Mouse (Mus musculus) cerebellum, adult 8-10 months (tissue): Measurements from ENCODE around the gene Pole3.
"Not testable (repeated sequence)": the region's sequence is repeated elsewhere in the genome, so short reads cannot be mapped to it uniquely, and the experiment has no call there.

Source experiments
- DNase-seq: peaks from one replicate; pipeline ENCODE4 v3.0.0; 2022

The Pole3 gene

GRCm38 (mm10) chr4:62485450-62486161 is 39.3 kb downstream of the Pole3 start:
- DNase-seq: no peak

- DNase-seq: no peak
Observed at GRCm38 (mm10) chr4:62484928-62485327, 39.9 kb downstream of the Pole3 start.

- DNase-seq: no peak
Observed at GRCm38 (mm10) chr4:62480709-62481605, 43.9 kb downstream of the Pole3 start.

GRCm38 (mm10) chr4:62479937-62480708 is 44.7 kb downstream of the Pole3 start, which contains the start of gene Bspry:
Bspry (plus strand) TSS chr4:62480053.
- peak; percentile 36 for DNase-seq

- not testable (repeated sequence) for DNase-seq
Observed at GRCm38 (mm10) chr4:62479593-62479936, 45.3 kb downstream of the Pole3 start.

GRCm38 (mm10) chr4:62477542-62478244 is 47.2 kb downstream of the Pole3 start:
- DNase-seq: no peak

GRCm38 (mm10) chr4:62475793-62476192 is 49.1 kb downstream of the Pole3 start:
- DNase-seq: no peak

GRCm38 (mm10) chr4:62475131-62475530 is 49.7 kb downstream of the Pole3 start:
- no peak for DNase-seq
